Mouse (Mus musculus): ENCODE data around the gene Uqcrh.

DNA sequence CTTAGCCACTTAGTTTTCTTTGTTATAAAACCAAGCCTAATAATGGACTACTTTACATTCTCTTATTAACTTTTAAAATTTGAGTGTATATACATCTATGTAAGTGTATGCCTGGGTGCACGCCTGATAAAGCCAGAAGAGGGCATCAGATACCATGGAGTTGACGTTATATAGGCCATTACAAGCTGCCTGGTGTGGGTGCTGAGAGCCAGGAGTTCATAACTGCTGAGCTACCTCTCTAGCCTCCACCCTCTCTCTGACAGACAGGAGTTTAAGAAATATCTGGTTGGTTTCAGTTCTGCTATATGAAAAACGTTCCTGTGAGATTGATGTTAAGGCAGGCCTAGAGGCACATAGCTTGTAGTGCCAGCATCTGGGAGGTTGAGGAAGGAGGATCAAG, 32.7 kb downstream of the Uqcrh start:
- TF ChIP-seq POLR2A (IDR thresholded peaks at IDR 0.05; ENCODE audit: insufficient read depth, low read depth, low read length), result no peak
- 0 out of 2 replicates have a peak, but pooled peaks have one; percentile 3 for TF ChIP-seq CTCF (IDR thresholded peaks at IDR 0.05)
- no peak for TF ChIP-seq EP300 (IDR thresholded peaks at IDR 0.05; ENCODE audit: insufficient read depth, low read depth, low read length)
